Mouse (Mus musculus) thymus, postnatal 14 days (tissue): ENCODE data around the gene Hes1.
A peak's percentile ranks its signal among the peaks of the same experiment; 100 is the strongest.

Experiments used
- DNase-seq: peaks from one replicate; pipeline ENCODE4 v3.0.0; 2021

Gene Hes1

DNA sequence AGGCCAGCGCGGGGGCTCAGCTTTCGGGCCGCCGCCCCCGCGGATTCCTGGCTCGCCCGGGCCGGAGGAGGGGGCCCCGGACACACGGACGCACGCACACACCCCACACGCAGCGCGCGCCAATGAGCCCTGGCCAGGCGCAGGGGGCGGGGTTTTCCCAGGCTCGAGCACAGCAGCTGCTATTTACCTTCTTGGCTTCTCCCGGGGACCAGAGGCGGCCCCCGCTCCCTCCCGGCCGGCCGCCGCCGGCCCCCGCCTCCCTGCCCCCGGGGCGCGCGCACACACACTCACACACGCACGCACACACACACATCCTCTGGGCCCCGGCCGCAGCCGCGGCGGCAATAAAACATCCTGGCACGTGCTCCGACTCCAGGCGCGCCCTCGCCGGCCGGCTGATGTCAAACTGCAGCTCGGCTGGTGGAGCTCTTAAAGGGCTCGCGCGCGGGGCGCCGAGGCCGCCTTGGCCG lies at the start of gene Hes1:
Hes1 (plus strand) TSS at position 401 of the 470 bp plus-strand sequence.
- DNase-seq, result peak; percentile 80

DNA sequence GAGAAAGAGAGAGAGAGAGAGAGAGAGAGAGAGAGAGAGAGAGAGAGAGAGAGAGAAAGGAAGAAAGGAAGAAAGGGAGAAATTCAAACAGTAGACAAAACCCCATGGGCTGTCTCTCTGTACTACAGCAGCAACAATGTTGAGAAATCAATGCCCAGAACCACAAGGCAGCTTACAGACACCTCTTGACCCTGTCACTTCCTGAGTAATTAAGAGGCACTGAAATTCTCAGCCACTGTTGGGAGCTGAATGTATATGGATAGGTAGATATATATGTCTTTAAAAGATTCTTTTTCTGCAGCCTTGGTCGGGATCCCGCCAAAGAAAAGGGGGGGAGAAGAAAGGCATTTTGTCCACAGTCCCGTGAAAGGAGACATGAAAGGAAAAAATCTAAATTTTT lies 48.1 kb upstream of the Hes1 start:
- DNase-seq, result no peak

DNA sequence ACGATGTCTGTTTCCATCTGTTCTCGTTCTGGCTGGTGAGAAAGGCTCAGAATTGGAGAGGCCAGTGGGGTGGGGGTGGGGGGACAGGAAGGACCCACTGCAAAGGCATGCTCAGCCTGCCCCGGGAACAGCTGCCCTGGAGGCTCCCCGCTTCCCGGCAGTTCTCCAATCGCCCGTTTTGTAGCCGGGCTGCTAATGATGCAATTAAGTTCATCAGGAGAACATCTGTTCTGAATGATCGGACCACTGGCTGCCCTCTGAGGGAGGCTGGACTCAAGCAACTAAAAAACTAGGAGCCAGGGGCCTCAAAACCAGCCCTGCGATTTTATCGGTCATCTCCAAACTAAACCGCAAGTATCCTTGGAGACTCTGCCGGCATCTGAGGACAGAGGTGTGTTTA lies 44.1 kb upstream of the Hes1 start:
- no peak for DNase-seq

DNA sequence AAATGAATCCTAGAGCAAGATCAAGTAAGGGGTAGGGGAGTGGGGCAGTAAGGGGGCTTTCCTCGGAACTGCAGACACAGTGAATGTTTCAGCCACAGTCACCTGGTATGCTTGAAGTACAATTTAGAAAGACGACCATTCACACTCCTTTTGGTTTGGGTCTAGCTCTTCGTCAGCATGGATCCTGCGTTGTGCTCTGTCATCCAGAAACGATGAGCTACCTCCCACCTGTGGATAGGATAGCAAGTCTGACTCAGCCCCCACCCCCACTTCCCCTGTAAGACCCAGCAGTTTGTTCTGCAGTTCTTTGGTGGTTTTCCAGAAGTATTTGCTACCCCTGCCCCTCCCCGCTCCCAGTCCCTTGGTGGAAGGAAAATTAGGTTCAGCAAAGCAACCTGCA lies 41.8 kb upstream of the Hes1 start:
- DNase-seq, result peak; percentile 9

DNA sequence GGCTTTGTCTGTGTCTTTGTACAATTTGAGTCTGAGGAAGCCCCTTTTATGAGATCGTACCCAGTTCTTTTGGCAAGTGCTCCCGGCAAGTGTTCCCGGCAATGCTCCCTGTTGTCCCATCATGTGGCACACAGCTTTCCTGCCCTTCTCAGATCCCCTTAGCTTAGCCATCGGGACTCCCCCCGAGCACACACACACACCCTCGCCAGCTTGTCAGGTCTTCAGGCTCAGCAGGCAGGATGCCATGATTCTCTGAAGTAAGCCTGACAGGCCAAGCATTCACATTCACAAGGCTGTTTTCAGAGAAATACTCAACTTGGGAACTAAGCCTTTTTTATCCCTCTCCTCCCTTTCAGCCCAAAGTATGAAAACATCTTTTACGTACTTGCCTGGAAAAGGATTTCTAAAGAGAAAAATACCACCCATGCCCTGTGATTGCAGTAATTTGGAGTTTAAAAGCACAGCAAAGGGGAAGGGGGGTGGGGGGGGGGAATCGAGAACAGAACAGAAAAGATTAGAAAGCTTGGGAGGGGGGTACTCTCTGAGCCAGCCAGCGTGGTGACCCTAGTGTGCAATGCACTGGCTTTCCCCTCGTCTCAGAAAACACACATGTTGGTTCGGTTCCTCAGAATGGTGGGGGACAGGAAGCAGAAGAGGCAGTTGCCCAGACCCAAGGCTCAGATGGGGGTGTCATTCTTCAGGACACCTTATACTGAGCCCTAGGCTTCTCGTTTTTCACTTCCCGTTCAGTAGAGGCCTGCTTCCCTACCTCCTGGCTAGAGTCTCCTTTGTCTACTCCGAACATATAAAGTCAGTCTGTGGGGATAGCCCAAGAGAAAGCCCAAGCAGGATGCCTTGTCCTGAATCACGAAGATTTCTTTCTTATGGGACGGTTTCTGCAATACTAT lies 41.0 kb upstream of the Hes1 start:
- peak; percentile 9 for DNase-seq

DNA sequence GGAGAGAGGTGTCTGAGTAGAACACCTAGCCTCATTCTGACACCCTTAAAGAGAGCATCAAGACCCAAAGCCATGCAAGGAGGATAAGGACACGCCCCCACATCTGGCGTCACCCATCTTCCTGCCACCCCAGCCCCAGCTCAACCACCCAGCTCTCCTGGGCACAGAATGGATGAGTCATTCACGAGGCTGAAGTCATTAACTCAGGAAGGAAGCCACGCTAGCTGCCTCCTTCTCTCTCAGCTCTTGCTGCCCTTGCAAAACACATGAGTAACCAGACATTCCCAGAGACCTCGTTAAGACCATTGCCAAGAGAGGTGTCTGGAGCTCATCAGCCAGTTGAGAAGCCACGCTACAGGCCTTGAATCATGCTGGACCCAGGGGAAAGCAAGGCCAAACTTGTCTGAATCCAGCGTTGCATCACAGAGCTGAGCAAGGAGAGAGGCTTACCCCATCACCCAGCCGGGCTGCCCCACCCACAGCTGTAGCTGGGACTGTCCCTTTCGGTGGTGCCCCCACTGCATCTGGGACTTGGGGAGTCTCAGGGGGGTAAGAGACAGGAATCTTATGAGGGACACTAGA lies 39.4 kb upstream of the Hes1 start:
- DNase-seq, result peak; percentile 65

DNA sequence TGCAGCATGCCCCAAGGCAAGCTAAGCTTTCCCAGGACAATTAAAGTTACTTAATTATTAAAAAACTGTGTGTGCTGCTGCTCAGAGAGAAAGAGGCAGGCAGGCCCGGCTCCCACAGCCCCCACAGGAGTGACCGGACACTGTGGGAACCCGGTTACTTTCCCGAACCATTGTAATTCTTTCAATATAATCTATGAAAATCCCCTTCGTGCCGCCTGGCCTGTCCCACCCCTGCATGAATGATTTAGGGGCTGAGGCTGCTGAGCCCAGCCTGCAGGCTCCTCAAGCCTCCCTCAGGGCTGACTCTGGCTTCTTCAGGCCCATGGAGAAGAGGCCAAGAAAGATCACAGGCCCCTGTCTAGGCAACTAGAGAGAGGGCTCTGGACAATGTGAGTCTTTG lies 36.0 kb upstream of the Hes1 start:
- no peak for DNase-seq

DNA sequence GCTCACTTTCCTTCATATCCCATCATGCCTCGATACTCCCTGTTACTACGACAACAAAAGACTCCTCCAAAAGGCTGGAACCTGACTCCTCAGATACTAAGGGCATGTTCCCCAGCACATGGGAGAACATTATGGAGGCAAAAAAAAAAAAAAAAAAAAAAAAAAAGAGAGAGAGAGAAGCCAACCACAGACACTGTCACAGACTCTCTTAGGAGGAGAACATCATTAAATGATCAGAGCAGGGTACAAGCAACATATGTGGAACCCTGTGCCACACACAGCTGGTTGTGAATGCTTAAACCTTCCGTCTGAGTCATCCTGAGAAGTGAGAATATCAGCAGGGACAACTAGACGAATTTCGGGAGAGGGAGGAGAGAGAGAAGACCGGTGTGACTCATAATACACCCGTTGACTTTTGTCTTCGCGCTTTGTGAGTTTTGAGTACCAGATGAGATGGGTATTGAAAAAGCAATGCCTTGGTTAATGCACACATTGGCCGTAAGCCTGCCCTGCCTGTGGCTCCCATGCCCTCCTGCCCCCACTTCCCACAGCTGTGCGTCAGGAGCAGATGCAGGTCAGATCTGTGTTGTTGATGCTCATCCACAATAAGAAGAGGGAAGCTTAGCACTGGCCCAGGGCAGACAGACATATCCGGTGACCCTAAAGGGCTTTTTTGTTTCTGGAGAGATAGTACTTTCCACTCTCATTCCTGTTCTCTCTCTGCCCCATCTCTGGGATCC lies 34.8 kb upstream of the Hes1 start:
- DNase-seq, result no peak

DNA sequence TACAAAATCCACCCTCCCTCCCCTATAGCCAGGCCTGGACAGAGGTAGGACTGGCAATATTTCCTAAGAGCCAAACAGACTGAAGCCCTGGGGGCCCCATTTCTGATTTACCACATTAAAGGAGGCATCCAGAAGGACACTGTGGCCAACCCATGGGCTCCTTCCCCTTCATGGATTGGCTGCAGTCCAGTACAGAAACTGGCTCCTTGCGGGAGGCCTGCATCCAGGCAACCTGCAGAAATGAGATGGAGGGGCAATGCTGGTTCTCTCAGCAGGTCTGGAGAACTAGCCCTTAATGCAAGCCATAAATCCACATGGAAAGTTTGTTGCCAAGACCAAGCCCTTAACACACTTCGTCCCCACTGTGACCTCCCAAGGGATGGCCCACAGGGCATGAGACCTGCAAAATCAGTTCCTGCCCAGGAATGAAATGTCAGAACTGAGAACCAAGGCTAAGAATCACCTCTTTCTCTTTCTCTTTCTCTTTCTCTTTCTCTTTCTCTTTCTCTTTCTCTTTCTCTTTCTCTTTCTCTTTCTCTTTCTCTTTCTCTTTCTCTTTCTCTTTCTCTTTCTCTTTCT lies 31.8 kb upstream of the Hes1 start:
- no peak for DNase-seq

DNA sequence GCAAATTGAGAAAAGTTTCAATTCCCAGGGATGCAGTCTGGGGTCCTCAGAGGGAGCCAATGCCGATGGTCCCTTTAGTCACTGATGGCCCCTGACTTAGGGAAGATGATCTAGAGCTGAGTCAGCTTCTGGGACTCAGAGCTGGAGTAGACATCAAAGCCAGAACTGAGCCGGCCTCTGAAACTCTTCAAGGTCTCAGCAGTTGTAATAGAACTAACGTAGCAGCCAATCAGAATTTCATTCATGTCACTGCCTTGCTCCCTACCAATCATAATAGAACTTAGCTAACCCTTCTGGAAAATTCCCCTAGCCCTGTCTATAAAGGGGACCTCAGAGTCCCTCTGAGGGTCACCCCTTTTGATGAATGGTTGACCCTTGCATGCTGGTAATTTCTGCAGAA lies 30.8 kb upstream of the Hes1 start:
- DNase-seq, result no peak

DNA sequence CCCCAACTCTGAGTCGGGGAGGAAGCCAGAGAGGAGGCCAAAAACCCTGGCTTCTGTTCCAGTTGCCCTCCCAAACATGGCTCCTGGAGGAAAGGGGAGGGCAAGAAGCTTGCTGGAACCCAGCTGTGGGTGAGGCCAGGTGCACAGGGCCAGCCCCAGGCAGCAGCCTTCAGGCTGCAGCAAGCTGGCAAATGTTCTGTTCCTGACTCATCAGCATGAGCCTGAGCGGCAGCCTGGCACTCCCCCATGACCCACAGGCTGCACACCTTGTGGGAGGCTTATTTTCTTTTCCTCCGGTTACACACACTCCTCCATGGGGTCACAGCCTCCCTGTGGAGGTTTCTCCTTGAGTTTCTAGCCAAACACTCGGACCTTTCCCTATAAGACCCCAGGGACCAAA lies 30.2 kb upstream of the Hes1 start:
- peak; percentile 12 for DNase-seq

DNA sequence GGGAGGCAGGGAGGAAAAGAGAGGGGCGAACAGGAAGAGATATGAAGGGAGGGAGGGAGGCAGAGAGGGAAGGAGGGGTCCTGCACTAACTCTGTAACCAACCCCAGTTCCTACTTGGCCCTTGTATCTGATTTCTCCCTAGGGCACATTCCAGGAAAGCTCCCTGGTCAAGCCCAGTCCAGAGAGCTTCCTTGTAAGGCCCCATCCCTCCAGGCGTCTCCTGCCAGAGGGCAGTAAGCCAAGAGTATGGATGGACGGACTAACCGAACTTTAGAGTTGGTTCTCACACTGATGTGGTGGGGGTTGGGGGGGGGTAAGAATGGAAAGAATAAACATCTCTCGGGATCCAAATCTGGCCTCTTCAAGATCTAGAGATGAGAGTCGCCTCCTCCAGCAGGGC lies 29.7 kb upstream of the Hes1 start:
- no peak for DNase-seq

DNA sequence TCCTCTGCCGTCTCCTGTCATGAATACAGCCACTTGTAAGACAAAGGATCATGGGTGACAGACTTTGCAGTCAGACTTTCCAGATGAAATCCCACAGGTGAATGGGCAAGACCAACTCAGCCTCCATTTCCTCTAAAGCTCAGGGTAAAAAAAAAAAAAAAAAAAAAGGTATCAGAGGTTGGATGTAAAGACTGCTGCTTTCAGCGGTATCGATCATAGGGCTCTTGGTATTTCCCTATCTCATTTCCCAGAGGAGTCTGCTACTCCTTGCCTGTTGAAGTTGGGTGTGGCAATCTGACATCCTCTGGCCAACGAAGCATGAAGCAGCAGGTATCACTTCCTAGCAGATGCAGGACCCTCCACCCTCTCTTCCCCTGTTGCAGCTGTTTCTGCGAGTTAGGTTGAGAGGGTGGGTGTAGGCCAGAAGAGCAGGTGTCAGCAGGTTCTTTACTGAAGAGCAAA lies 29.2 kb upstream of the Hes1 start:
- peak; percentile 13 for DNase-seq

DNA sequence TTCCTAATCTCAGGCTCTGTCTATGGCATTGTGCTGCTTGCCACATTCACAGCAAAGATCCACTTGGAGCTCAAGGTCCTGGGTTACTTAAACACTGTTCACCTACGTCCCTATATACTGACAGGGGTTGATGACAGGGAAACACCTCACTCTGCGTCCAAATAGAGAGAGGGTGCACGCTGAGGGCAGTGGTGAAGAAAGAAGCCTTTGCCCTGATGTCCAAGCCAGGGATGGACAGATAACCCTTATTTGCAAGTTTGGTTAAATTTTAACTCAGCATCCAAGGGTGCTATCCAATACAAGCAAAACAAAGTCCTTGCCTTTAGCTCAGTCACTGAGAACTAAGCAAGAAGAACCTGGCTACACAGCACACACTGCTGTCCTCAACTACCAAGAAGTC lies 28.1 kb upstream of the Hes1 start:
- DNase-seq, result no peak

DNA sequence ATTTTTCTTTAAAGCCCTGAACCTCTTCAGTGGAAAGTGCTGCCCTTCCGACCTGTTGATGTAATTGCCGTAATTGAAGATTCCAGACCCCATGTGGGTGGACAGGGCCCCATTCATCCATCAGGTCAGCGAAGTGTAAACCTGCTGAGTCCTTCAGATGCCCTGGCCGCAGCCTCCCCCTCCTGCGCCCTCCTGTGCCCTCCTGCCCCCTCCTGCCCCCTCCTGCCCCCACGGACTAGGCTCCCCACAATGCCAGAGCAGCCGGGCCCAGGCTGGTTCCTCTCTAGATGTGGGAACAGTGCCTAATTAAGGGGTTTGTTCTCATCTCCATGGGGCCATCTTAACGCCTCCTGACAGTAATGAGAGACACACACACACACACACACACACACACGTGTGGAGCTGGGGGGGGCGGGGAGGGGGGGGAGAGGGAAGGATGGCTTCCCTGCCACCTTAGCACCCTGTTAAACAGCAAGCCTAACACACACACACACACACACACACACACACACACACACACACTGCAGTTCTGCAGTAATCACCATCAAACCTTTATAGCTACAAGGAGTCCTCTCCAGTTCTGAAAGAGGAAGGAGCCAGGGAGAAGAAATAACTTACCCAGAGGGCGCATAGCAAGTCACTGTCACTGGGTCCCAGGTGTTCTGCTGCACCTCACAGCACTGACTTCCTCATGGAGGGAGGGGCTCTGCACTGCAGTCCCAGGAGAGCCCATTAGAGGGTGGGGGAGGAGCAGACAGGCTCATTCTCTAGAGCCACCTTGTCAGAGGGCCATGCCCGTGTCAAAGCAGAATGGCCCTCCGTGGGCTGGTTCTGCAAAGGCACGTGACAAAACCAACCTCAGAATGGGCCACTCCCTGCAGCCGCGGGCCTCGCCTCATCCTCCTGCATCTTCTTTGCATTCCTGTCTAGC lies 25.3 kb upstream of the Hes1 start:
- peak; percentile 73 for DNase-seq

DNA sequence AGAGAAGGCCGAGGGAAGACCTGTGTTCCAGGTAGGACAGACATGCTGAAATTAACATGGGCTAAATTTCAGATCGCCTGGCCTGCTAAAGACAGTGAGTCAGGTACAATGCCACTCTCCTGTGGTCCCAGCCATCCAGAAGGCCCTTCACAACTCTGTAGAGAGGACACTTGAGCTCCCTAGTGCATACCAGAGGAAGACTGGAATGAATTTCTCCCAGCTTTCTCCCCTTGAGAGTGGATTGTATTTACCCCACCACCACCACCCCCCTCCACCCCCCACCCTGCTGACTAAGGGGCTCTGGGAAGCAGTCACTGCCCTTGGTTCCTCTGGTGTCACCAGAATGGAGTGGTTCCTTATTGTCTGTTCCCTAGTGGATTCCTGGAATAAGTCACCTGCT lies 24.3 kb upstream of the Hes1 start:
- no peak for DNase-seq

DNA sequence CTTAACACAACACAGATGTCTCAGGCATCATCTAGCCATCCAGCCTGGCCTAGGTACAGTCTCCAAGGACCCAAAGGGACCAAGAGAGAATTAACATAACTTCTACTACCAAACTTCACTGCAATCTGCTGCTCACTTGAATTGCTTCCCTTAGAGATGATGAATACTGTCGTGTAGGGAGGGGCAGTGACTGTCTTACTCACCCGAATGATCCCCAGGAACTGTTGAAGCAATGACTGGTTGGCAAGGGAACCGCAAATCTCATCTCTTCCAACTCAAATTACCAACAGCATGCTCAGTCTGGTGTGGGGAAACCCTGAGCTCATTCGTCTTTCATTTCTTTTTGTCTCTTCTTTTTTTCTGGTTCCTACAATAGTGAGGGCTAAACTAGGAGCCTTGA lies 21.3 kb upstream of the Hes1 start:
- no peak for DNase-seq

DNA sequence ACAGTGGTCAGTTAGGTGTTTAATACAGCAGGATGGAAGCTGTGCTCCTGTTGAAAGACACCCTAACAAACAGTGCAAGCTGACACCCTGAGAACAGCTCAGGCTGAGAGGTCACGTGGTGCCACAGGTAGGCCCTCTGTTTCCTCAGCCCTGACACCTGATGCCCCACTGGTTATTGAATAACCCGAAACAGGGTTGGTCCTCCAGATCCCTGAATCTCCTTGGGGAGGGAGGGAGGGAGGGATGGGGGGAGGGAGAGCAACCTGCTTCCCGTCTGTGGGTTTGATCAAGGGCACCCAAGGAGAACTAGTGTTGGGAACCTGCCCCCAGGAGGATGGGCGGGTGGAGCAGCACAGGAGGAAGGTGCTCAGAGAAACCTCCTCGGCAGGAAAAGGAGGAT lies 18.6 kb upstream of the Hes1 start:
- no peak for DNase-seq

DNA sequence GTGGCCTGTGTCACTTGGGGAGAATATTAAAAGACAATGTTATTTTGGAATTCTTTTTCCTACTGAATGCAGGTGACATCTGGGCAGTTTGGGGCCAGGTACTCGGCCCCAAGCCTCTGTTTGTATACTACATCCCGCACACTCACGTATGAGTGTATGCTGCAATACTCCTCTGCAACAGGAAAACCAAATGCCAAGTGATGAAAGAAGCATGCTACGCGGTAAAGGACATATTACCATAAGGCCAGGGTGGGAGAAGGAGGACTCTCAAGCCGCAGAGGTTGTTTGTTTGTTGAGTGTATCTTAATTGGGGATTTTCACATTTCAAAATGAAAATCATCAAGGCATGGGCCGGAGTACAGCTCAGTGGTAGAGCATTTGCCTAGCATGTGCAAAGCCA lies 17.2 kb upstream of the Hes1 start:
- no peak for DNase-seq

DNA sequence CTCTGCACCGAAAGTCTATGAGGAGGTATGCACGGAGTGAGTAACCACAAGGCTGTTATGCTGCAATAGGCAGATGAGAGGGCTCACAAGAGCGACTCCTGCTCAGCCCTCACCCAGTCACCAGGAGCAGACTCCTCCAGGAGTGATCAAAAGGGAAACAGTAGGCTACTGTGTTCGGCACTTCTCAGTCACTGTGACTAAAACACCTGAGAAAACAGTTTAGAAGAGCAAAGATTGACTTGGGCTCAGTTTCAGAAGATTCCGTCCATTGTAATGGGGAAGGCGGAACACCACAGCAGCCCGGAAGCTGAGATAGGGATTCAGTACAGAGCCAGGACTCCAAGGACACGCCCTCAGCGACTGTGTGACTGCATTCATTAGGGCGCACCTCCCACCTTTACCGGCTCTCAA lies 16.8 kb upstream of the Hes1 start:
- DNase-seq, result no peak

DNA sequence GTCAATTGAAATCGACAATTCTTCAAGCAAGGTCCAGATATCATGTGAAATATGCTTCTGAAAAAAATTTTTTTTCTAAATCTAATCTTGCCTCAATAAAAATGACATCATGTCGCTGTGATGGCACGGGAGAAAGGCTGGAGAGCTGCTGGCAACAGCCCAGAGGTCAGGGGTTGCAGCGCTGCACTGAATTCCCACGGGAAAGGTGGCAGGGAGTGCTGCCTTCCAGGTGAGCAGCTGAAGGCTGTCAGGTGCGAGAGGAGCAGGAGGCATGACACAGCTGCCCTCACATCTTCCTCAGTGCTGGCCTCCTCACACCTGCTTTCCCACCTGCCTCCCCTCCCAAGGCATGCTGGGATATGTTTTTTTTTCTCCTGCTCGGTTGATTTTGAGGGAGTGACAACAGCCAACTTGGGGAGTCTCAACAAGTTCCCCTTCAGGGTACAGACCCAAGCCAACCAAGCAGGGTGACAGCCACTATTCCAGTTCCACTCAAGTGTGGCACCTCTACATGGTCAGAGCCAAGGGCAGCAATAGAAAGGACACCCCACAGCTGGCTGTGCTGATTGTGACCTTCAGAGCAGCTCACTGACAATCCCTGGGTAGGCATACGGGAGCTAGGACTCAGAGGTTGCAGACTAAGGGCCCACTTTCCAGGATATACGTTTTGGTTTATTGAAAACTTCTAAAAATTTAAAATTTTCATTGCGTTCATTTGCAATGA lies 13.3 kb upstream of the Hes1 start:
- DNase-seq, result no peak

DNA sequence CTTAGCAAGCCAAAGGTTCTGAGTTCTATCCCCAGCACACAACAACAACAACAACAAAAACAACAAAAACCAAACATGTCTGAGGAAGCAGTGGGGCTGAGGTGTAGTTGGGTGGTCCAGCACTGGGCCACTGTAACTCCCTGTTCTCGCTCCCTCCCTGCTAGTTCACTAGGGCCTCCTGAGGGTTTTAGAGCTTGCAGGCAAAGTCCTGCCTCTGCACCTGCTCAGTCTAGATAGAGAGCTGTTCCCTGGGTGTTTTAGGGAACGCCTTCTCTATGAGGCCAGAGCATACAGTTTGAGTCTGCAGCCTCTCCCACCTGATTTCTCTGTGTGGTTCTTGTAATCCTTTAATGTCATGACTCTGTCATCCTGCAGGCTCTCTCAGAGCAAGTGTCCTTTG lies 11.9 kb upstream of the Hes1 start:
- no peak for DNase-seq
